Mouse (Mus musculus) CH12F3 (cell line): ENCODE measurements around the gene Lrrc2.

ENCODE experiments used
- in situ Hi-C: fragments of 300-500 bp; cut with MboI; formaldehyde crosslinking; loops from 2 replicates; pipeline ENCODE4 v1.14.3; 2020; ENCODE audit warnings: low sequenced_read_pairs

Gene Lrrc2

GRCm38 (mm10) chr9:110985541-110985940, 34.2 kb downstream of the Lrrc2 start:
- in situ Hi-C loops = no loop called here

GRCm38 (mm10) chr9:110985951-110986350, 34.6 kb downstream of the Lrrc2 start:
- in situ Hi-C loops = no loop called here

DNA sequence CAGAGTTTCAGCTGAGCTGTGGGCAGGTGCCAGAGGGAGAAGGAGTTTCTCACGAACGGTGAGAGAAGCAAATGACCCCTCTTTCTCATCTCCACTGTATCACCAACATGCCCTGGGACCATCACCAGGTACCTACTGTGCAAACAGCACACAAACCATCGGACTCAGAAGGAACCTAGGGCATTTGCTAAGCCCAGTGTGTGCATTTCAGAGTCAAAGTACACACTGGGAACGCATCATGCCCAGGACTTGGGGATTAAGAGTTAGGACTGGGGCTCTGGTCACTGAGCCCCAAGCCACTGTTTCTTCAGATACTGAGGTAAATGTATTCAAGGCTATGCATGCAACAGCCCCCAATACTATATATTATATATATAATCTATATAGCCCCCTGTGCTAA, 36.0 kb downstream of the Lrrc2 start:
- in situ Hi-C loops = no loop called here

- in situ Hi-C loops = no loop called here
These were observed 36.7 kb downstream of the Lrrc2 start for GRCm38 (mm10) chr9:110988078-110988477.

DNA sequence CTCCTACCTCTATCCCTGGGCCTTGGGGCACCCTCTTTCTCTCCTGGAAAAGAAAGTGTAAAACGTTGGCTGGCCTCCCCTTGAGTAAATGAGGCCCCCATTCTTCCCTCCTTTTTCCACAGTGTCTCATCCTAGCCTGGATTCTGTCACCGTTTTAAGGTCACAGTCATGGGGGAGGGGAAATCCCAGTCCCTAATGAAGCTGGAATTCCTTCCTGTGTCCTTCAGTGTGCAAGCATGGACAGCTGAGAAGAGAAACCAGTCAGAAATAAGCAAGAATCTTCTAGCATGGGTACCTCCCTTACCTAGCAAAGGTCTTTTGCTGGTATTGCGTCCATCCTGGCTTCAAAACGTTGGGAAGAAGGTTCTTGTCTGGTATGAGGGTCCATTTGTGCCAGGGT, 37.8 kb downstream of the Lrrc2 start:
- in situ Hi-C loops = no loop called here

- in situ Hi-C loops = no loop called here
These were observed 38.2 kb downstream of the Lrrc2 start for GRCm38 (mm10) chr9:110989543-110989942.

- in situ Hi-C loops = no loop called here
These were observed 38.9 kb downstream of the Lrrc2 start, which contains the start of gene Rtp3 for GRCm38 (mm10) chr9:110990204-110990603. Gene Rtp3, minus strand, starts transcription at chr9:110990583.

DNA sequence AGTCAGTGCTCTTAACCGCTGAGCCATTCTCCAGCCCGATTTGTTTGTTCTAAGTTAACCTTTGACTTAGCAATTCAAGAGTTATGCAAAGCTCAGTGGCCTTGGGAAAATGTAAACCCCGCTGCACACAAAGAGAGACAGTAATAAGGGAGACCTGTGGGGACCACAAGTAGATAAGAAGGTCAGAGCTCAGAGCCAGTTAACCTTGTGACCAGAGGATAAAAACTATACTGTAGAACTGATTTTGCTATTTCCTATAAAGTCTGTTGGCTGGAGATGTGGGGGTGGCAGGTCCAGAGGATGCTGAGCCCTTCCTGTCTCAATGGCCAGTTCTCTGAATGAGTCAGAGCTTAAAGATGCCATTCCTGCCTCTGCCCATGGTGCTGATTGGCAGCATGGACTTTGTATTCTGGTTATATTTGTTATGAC, 42.0 kb downstream of the Lrrc2 start:
- in situ Hi-C loops = no loop called here

- in situ Hi-C loops = no loop called here
These were observed 43.4 kb downstream of the Lrrc2 start for GRCm38 (mm10) chr9:110994716-110995172.

DNA sequence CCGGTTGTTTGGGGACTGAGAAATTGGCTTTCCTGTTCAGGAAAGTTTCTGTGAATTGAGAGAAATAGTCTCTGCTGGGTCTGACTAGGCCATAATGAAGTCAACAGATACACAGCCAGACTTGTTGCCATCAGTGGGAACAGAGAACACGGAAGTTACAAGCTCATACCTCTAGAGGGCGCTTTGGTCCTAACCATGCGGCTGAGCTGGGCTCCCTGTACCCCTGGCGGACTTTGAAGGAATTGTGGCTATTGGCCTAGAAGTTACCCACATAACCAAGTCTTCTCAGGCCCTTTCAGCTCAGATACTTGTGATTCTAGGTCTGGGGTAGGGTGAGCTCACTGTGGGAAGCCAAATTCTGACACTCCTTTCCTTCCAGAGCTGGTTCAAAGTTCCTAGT, 45.9 kb downstream of the Lrrc2 start:
- in situ Hi-C loops = no loop called here

GRCm38 (mm10) chr9:110999056-110999455, 47.7 kb downstream of the Lrrc2 start:
- in situ Hi-C loops = no loop called here

DNA sequence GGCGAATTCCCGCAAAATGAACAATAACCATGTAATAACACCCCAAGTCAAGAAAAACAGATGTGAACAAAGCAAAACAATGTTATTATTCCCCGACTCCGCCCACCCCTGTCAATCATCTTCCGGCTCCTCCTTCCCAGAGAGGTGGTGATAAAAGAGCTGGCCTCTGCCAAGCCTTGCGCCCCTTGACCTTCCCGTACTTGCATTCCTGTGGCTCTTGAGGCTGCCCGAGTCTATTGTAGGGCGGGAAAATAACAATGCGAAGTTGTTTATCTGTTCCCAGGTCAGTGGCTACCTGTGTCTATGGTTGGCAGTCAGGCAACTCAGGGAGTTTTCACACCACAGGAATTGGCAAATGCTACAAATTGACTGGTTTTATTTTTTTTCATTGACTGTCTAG, 48.5 kb downstream of the Lrrc2 start:
- in situ Hi-C loops = no loop called here

DNA sequence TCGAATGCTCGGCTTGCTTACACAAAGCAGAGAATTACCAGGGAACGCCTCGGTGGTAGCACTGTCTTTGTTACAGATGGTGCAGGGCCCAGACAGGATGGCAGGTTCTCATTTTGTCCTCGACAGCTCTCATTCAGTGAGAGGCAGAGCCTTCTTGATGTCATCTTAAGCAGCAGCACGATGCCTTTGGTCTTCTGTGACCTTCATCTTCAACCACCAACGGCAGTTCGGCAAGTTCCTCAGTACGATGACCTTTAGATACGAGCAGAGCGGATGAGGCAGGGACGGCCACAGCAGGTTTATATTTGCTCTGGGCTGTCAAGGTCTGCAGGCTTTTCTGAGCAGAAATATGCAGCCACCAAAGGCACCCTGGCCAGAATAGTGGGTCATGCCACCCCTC, 50.3 kb downstream of the Lrrc2 start:
- in situ Hi-C loops = no loop called here

GRCm38 (mm10) chr9:111003279-111003678, 51.9 kb downstream of the Lrrc2 start:
- in situ Hi-C loops = no loop called here

DNA sequence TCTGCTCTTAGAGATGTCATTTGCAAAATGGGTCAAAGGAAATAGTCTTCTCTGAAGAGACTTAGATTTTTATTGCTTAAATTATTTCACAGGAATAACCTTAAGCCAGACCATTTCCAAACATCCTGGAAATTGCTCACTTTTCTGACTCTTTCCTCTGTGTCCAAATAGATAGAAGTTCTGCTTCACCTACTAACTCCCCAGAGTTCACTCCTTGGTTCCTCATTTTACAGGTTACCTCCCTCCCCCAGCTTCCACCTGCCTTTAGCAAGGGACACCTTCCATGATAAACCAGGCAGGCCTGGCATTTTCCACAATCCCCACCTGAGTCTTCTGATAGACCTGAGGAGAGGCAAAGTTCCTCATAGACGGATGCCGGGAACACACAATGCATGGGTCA, 55.2 kb downstream of the Lrrc2 start:
- in situ Hi-C loops = no loop called here

- in situ Hi-C loops = no loop called here
These were observed 58.4 kb downstream of the Lrrc2 start for GRCm38 (mm10) chr9:111009763-111010162.

- in situ Hi-C loops = no loop called here
These were observed 60.2 kb downstream of the Lrrc2 start for GRCm38 (mm10) chr9:111011550-111011949.

GRCm38 (mm10) chr9:111012041-111012440, 60.7 kb downstream of the Lrrc2 start:
- in situ Hi-C loops = no loop called here

DNA sequence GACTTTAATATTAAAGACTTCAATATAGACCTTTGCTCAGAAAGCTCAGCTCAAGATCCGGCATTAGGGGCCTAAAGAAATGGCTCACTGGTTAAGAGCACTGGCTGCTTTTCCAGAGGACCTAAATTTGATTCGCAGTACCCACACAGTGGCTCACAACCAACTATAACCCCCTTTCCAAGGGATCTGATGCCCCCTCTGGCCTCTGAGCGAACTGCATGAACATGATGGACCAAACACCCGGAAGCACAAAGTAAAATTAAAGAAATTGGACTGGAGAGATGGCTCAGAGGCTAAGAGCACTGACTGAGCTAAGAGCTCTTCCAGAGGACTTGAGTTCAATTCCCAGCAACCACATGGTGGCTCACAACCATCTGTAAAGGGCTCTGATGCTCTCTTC, 64.3 kb downstream of the Lrrc2 start:
- in situ Hi-C loops = no loop called here

DNA sequence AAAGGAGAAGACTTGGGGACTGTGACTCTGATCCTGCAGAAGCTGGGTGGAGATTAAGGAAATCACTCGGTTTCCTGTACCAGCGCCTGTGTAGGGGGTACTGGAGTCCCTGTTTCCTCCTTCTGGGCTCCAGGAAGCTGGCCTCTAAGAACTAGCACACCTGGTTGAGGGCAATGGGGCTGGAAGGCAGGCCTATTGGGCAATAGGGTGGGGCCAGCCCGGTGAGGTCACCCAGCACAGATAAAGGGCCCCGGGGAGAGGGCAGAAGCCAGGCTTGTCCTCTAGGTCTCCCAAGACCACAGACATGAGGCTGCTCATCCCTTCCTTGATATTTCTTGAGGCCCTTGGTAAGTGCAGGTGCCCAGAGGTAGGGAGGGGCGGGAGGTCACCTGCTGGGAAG, 67.7 kb downstream of the Lrrc2 start, which contains the start of gene Ltf:
TSS of gene Ltf (plus strand) at position 250 of the 400 bp plus-strand sequence.
- in situ Hi-C loops = no loop called here

GRCm38 (mm10) chr9:111026791-111027190, 75.4 kb downstream of the Lrrc2 start:
- in situ Hi-C loops = no loop called here
